25 mouse cellular contexts compared by ENCODE assay signal in the genomic region with DNA sequence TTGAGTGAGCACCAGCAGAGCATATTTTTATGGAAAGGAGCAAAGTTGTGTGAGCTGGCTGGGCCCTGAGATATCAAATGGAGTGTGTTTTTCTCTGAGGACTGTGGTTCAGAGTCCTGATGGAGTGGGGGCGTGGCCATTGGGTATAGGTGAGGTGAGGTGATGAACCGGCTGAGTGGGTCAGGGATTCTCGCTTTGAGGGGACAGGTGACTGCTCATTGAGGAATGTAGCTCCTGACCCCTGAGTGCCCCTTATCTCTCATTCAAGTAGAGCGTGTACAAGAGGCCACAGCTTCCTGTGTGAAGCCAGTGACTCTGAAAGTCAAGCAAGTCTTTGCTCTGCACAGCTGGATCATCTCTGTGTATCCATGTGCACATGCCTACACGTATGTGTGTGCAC. TPM values are rescaled to one million over a fixed set of nuclear protein-coding genes. Genes with fewer than 3 reads are reported as not detected.
A peak's percentile ranks its signal among the peaks of the same experiment; 100 is the strongest.
DNase-seq lines count a peak whose midpoint lies in the region; ATAC-seq and TF ChIP-seq lines count a peak whose summit lies in the region.
"Had no signal": no experiment of that assay in that cellular context is flagged by ENCODE, and none has a peak within 500 bp of the region (broad histone marks: within the 10 kb centered on the region; RNA-seq: fewer than 3 reads in every experiment).

No protein-coding gene starts in this region.

- TF ChIP-seq CTCF in kidney, postnatal 0 days (IDR thresholded peaks at IDR 0.05; ENCODE audit: low read depth) = no peak

- H3K27ac ChIP-seq in kidney, postnatal 0 days = no peak overlapping the region
- H3K27ac ChIP-seq: forebrain, embryonic 13.5 days; intestine, embryonic 15.5 days; kidney, embryonic 15.5 days; liver, embryonic 14.5 days; midbrain, embryonic 15.5 days had no signal

- ATAC-seq in kidney, postnatal 0 days (replicated peaks; ENCODE audit: low FRiP score, low read depth) = peak; percentile 57; the same call in 1 of the 2 replicates
- ATAC-seq in megakaryocyte, adult 5-6 weeks (ENCODE audit: poor library complexity, severe bottlenecking) = no peak
- ATAC-seq in activated CD4-positive, CD25-positive, alpha-beta regulatory T cell, adult 4 months = peak; percentile 18
- ATAC-seq: CD4-positive, CD25-positive, alpha-beta regulatory T cell, adult 4 months; forebrain, embryonic 13.5 days; hindbrain, embryonic 16.5 days; intestine, embryonic 15.5 days; midbrain, embryonic 15.5 days had no signal

- no peaks in the 10 kb centered on the region for H3K9me3 ChIP-seq in kidney, postnatal 0 days (replicated peaks; ENCODE audit: low read length)
- H3K9me3 ChIP-seq in megakaryocyte, embryonic 14.5 days = peaks cover 7% of the 10 kb centered on the region
- H3K9me3 ChIP-seq: intestine, embryonic 15.5 days; kidney, embryonic 15.5 days; midbrain, embryonic 15.5 days had no signal

- H3K9ac ChIP-seq in kidney, postnatal 0 days (ENCODE audit: low read depth, low read length) = no peak overlapping the region
- H3K9ac ChIP-seq: forebrain, embryonic 13.5 days; intestine, embryonic 15.5 days; kidney, embryonic 15.5 days; liver, embryonic 14.5 days; lung, embryonic 14.5 days; midbrain, embryonic 15.5 days had no signal

- H3K36me3 ChIP-seq in kidney, postnatal 0 days (ENCODE audit: insufficient read depth, low read length) = peaks cover 14% of the 10 kb centered on the region
- peaks cover 87% of the 10 kb centered on the region for H3K36me3 ChIP-seq in megakaryocyte, embryonic 14.5 days (replicated peaks; ENCODE audit: low read length)

- DNase-seq in kidney, postnatal 0 days (ENCODE audit: low spot score) = no peak
- no peak for DNase-seq in kidney, adult 8-10 months
- peak; percentile 26 for DNase-seq in lung, postnatal 36 days
- no peak for DNase-seq in MN1 (ENCODE audit: low spot score)
- DNase-seq: adrenal gland, adult 2 months; cerebellum, adult 8-10 months; cerebellum, postnatal 36 days; gastrocnemius, postnatal 10 days; heart, postnatal 14 days; layer of hippocampus, adult 9-11 months; liver; lung, embryonic 14.5 days; right cerebral cortex, adult 18-20 months; spleen, adult 18-20 months; thymus, postnatal 25 days had no signal

- 81% methylated on average over 5 of the region's 5 CpGs for WGBS in kidney, postnatal 0 days

- H3K4me3 ChIP-seq in kidney, postnatal 0 days (replicated peaks; ENCODE audit: low read depth, low read length) = no peak overlapping the region
- H3K4me3 ChIP-seq in megakaryocyte, embryonic 14.5 days (replicated peaks) = peak overlapping the region; percentile 16
- H3K4me3 ChIP-seq: forebrain, embryonic 13.5 days; intestine, embryonic 15.5 days; kidney, embryonic 15.5 days; midbrain, embryonic 15.5 days had no signal

- no peaks in the 10 kb centered on the region for H3K27me3 ChIP-seq in kidney, postnatal 0 days (ENCODE audit: insufficient read depth, low read length)
- no peaks in the 10 kb centered on the region for H3K27me3 ChIP-seq in megakaryocyte, embryonic 14.5 days (replicated peaks)
- H3K27me3 ChIP-seq: forebrain, embryonic 13.5 days; intestine, embryonic 15.5 days; kidney, embryonic 15.5 days; midbrain, embryonic 15.5 days had no signal

- H3K4me1 ChIP-seq in kidney, postnatal 0 days (replicated peaks; ENCODE audit: insufficient read depth, low read length) = no peaks in the 10 kb centered on the region
- peaks cover 29% of the 10 kb centered on the region for H3K4me1 ChIP-seq in megakaryocyte, embryonic 14.5 days
- H3K4me1 ChIP-seq: forebrain, embryonic 13.5 days; intestine, embryonic 15.5 days; kidney, embryonic 15.5 days; midbrain, embryonic 15.5 days had no signal

- no peak overlapping the region for H3K4me2 ChIP-seq in kidney, postnatal 0 days (ENCODE audit: low read length)
- H3K4me2 ChIP-seq: forebrain, embryonic 13.5 days; intestine, embryonic 15.5 days; kidney, embryonic 15.5 days; lung, embryonic 14.5 days; midbrain, embryonic 15.5 days had no signal

RNA-seq across cellular contexts. Expression of a gene that starts 25.3 kb away (rescaled TPM):
- polyA plus RNA-seq in kidney, postnatal 0 days (2015; fragmentation: Nextera tagmentation; extraction: Ambion mirVana) = 7.0 and 9.7 TPM in 2 replicates
- polyA plus RNA-seq in megakaryocyte, embryonic 14.5 days (2012; ENCODE audit: insufficient read depth, low replicate concordance) = 1.2 and 2.1 TPM in 2 replicates
- 1.2 and 2.4 TPM in 2 replicates for total RNA-seq in megakaryocyte, adult 5-6 weeks (2015)
- 4.6 and 6.9 TPM in 2 replicates for total RNA-seq in megakaryocyte, adult 5-6 weeks (2017)
- polyA plus RNA-seq in activated CD4-positive, CD25-positive, alpha-beta regulatory T cell, adult 4 months (2017; shearing (Covaris generic)) = 10 to 100 TPM in 1 of 2 experiments, 1 to 10 TPM in 1; 9.1 to 14.3 TPM

RNA-seq across cellular contexts. Expression of a gene that starts 25.3 kb away (rescaled TPM):
- polyA plus RNA-seq in kidney, postnatal 0 days (2015; fragmentation: Nextera tagmentation; extraction: Ambion mirVana) = 77.9 and 85.5 TPM in 2 replicates
- 12.5 and 16.4 TPM in 2 replicates for polyA plus RNA-seq in megakaryocyte, embryonic 14.5 days (2012; ENCODE audit: insufficient read depth, low replicate concordance)
- 29.8 TPM in 2 replicates for total RNA-seq in megakaryocyte, adult 5-6 weeks (2015)
- 21.2 and 24.5 TPM in 2 replicates for total RNA-seq in megakaryocyte, adult 5-6 weeks (2017)
- polyA plus RNA-seq in activated CD4-positive, CD25-positive, alpha-beta regulatory T cell, adult 4 months (2017; shearing (Covaris generic)) = 10 to 100 TPM; 32.1 to 32.4 TPM

RNA-seq across cellular contexts. Expression of a gene that starts 35.7 kb away (rescaled TPM):
- polyA plus RNA-seq in kidney, postnatal 0 days (2015; fragmentation: Nextera tagmentation; extraction: Ambion mirVana) = 133 and 140 TPM in 2 replicates
- 20.4 and 57.9 TPM in 2 replicates for polyA plus RNA-seq in megakaryocyte, embryonic 14.5 days (2012; ENCODE audit: insufficient read depth, low replicate concordance)
- 23.8 and 32.6 TPM in 2 replicates for total RNA-seq in megakaryocyte, adult 5-6 weeks (2015)
- total RNA-seq in megakaryocyte, adult 5-6 weeks (2017) = 5.6 and 13.1 TPM in 2 replicates
- polyA plus RNA-seq in activated CD4-positive, CD25-positive, alpha-beta regulatory T cell, adult 4 months (2017; shearing (Covaris generic)) = 1 to 10 TPM; 3.5 to 5.1 TPM
